In the genomic region with DNA sequence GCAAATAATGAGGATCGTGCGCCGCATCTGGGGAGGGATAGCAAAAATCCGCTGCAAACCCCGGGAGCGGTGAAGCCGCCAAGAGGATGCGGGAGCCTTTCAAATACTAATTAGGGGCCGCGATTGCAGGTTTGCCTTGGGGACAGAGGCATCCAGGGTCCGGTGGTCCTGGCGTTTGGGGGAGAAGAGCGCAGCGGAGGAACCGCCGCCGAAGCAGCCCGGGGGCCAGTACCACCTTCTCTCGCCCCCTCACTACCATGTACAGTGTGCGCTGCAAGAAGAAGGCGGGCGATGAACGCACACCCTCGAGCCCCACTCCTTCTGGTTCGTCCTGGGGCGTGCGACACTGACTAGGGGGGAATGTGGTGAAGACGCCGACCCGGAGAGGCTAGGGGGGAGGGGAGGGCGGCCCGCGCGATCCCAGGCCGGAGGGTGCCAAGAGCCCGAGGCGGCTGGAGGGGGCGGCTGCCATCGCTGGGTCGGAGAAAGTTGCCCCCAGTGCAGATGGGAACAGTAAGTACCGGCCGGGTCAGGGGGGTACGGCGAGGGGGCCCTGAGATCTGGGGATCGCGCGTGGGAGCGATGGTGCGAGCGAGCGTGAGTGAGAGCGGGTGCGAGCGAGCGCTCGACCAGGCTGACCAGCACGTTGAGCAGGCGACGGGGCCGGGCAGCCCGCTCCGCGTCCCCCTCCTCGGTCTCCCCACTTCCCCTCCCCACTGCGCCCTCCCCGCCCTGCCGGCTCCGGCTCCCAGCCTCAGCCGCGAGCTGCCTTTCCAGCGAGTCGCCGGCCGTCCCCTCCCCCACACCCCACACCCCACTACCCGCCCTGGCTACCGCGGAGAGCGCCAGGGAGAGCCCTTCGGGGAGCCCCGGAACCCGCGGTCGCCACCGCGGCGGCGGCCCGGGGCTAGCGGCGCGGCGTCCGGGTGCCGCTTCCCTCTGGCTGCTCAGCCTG, we compare ENCODE assay signal across 8 mouse cellular contexts. TPM values are rescaled to one million over a fixed set of nuclear protein-coding genes. Genes with fewer than 3 reads are reported as not detected.
DNase-seq lines count a peak whose midpoint lies in the region; ATAC-seq lines count a peak whose summit lies in the region.

No protein-coding gene starts in this region.

- H3K4me1 ChIP-seq in heart, embryonic 11.5 days (ENCODE audit: control insufficient read depth, insufficient read depth, low read length) = no peaks in the 10 kb centered on the region
- H3K4me1 ChIP-seq in brown adipose tissue, adult 24 weeks (ENCODE audit: control insufficient read depth, insufficient read depth, insufficient read length, low read length) = no peaks in the 10 kb centered on the region
- peaks cover 6% of the 10 kb centered on the region; the same call in 1 of the 2 replicates for H3K4me1 ChIP-seq in forebrain, embryonic 11.5 days (replicated peaks; ENCODE audit: control insufficient read depth, insufficient read depth, low read length)
- H3K4me1 ChIP-seq in hindbrain, embryonic 16.5 days (ENCODE audit: control insufficient read depth, insufficient read depth, low read depth, low read length) = no peaks in the 10 kb centered on the region; the same call in 1 of the 2 replicates
- H3K4me1 ChIP-seq in limb, embryonic 11.5 days (ENCODE audit: control insufficient read depth, insufficient read depth, low read length) = peaks cover 3% of the 10 kb centered on the region; the same call in 1 of the 2 replicates
- peaks cover 9% of the 10 kb centered on the region; the same call in 1 of the 2 replicates for H3K4me1 ChIP-seq in neural tube, embryonic 14.5 days (ENCODE audit: control insufficient read depth, insufficient read depth, low read length)

- peak overlapping the region; percentile 80 for H3K4me2 ChIP-seq in heart, embryonic 11.5 days
- H3K4me2 ChIP-seq in forebrain, embryonic 11.5 days (ENCODE audit: low read depth, low read length, severe bottlenecking) = peak overlapping the region; percentile 68
- H3K4me2 ChIP-seq in hindbrain, embryonic 16.5 days (ENCODE audit: low read length) = peak overlapping the region; percentile 67
- H3K4me2 ChIP-seq in limb, embryonic 11.5 days (ENCODE audit: low read depth, severe bottlenecking) = peak overlapping the region; percentile 67
- peak overlapping the region; percentile 70 for H3K4me2 ChIP-seq in neural tube, embryonic 14.5 days (ENCODE audit: low read depth, low read length)

- H3K9me3 ChIP-seq in heart, embryonic 11.5 days (replicated peaks; ENCODE audit: control insufficient read depth, low read length) = no peaks in the 10 kb centered on the region
- H3K9me3 ChIP-seq in forebrain, embryonic 11.5 days (ENCODE audit: control insufficient read depth, low read length) = no peaks in the 10 kb centered on the region
- H3K9me3 ChIP-seq in hindbrain, embryonic 16.5 days (ENCODE audit: control insufficient read depth, low read length) = no peaks in the 10 kb centered on the region
- no peaks in the 10 kb centered on the region for H3K9me3 ChIP-seq in limb, embryonic 11.5 days (ENCODE audit: control insufficient read depth, low read length)
- no peaks in the 10 kb centered on the region for H3K9me3 ChIP-seq in neural tube, embryonic 14.5 days (ENCODE audit: control insufficient read depth, low read length)

- peak overlapping the region; percentile 90 for H3K9ac ChIP-seq in heart, embryonic 11.5 days (ENCODE audit: low read depth, low read length)
- peak overlapping the region; percentile 88 for H3K9ac ChIP-seq in forebrain, embryonic 11.5 days (ENCODE audit: low read length)
- peak overlapping the region; percentile 96 for H3K9ac ChIP-seq in hindbrain, embryonic 16.5 days (ENCODE audit: low read depth, low read length)
- H3K9ac ChIP-seq in limb, embryonic 11.5 days (ENCODE audit: low read length) = peak overlapping the region; percentile 84
- H3K9ac ChIP-seq in neural tube, embryonic 14.5 days (replicated peaks; ENCODE audit: low read depth, low read length) = peak overlapping the region; percentile 93

- no peaks in the 10 kb centered on the region for H3K36me3 ChIP-seq in heart, embryonic 11.5 days (ENCODE audit: control insufficient read depth, insufficient read depth, low read length)
- no peaks in the 10 kb centered on the region for H3K36me3 ChIP-seq in forebrain, embryonic 11.5 days (ENCODE audit: control insufficient read depth, insufficient read depth, low read length)
- 0 out of 2 replicates have a peak, but pooled peaks cover 3% of the 10 kb centered on the region for H3K36me3 ChIP-seq in hindbrain, embryonic 16.5 days (ENCODE audit: control insufficient read depth, insufficient read depth, low read length)
- no peaks in the 10 kb centered on the region for H3K36me3 ChIP-seq in limb, embryonic 11.5 days (ENCODE audit: control insufficient read depth, insufficient read depth, low read length)
- no peaks in the 10 kb centered on the region for H3K36me3 ChIP-seq in neural tube, embryonic 14.5 days (ENCODE audit: control insufficient read depth, insufficient read depth, low read length)

- DNase-seq in heart, adult 8-10 months (ENCODE audit: low spot score) = no peak
- peak; percentile 93 for DNase-seq in forebrain, embryonic 11.5 days (ENCODE audit: low spot score)
- peak; percentile 80 for DNase-seq in limb, embryonic 11.5 days (ENCODE audit: low spot score)

- WGBS in heart, embryonic 11.5 days (ENCODE audit: insufficient replicate concordance) = under 1% methylated on average over 67 of the region's 94 CpGs
- under 1% methylated on average over 65 of the region's 94 CpGs for WGBS in forebrain, embryonic 11.5 days
- WGBS in hindbrain, embryonic 16.5 days = under 1% methylated on average over 89 of the region's 94 CpGs
- WGBS in limb, embryonic 11.5 days = under 1% methylated on average over 79 of the region's 94 CpGs
- under 1% methylated on average over 52 of the region's 94 CpGs for WGBS in neural tube, embryonic 14.5 days

- peak overlapping the region; percentile 85 for H3K27ac ChIP-seq in heart, embryonic 11.5 days (ENCODE audit: low read depth, low read length)
- H3K27ac ChIP-seq in brown adipose tissue, adult 24 weeks (replicated peaks; ENCODE audit: low read depth, low read length) = no peak overlapping the region
- peak overlapping the region; percentile 89 for H3K27ac ChIP-seq in forebrain, embryonic 11.5 days (ENCODE audit: low read depth, low read length)
- peak overlapping the region; percentile 99 for H3K27ac ChIP-seq in hindbrain, embryonic 16.5 days (ENCODE audit: low read depth, low read length)
- H3K27ac ChIP-seq in limb, embryonic 11.5 days (replicated peaks; ENCODE audit: low read depth, low read length) = peak overlapping the region; percentile 47; the same call in 1 of the 2 replicates
- H3K27ac ChIP-seq in neural tube, embryonic 14.5 days (ENCODE audit: low read depth, low read length) = peak overlapping the region; percentile 97

- peak overlapping the region; percentile 69 for H3K4me3 ChIP-seq in heart, embryonic 11.5 days (ENCODE audit: low read depth, low read length)
- peak overlapping the region; percentile 54 for H3K4me3 ChIP-seq in brown adipose tissue, adult 24 weeks (ENCODE audit: insufficient read depth, low read depth, low read length)
- H3K4me3 ChIP-seq in forebrain, embryonic 11.5 days (ENCODE audit: low read depth, low read length) = peak overlapping the region; percentile 74
- H3K4me3 ChIP-seq in hindbrain, embryonic 16.5 days (ENCODE audit: low read length) = peak overlapping the region; percentile 91
- peak overlapping the region; percentile 64 for H3K4me3 ChIP-seq in limb, embryonic 11.5 days (ENCODE audit: low read depth, low read length)
- peak overlapping the region; percentile 85 for H3K4me3 ChIP-seq in neural tube, embryonic 14.5 days (ENCODE audit: low read depth, low read length)

- peaks cover 18% of the 10 kb centered on the region for H3K27me3 ChIP-seq in heart, embryonic 11.5 days (ENCODE audit: control insufficient read depth, insufficient read depth, low read length)
- H3K27me3 ChIP-seq in forebrain, embryonic 11.5 days (ENCODE audit: control insufficient read depth, insufficient read depth, low read length) = peaks cover 2% of the 10 kb centered on the region; the same call in 1 of the 2 replicates
- no peaks in the 10 kb centered on the region for H3K27me3 ChIP-seq in hindbrain, embryonic 16.5 days (replicated peaks; ENCODE audit: control insufficient read depth, insufficient read depth, low read length)
- peaks cover 6% of the 10 kb centered on the region for H3K27me3 ChIP-seq in limb, embryonic 11.5 days (ENCODE audit: control insufficient read depth, insufficient read depth, low read length)
- no peaks in the 10 kb centered on the region for H3K27me3 ChIP-seq in neural tube, embryonic 14.5 days (ENCODE audit: control insufficient read depth, insufficient read depth, low read length)

- ATAC-seq in heart, embryonic 11.5 days (replicated peaks; ENCODE audit: insufficient number of reproducible peaks, low FRiP score, low TSS enrichment) = peak; percentile 67
- peak; percentile 79 for ATAC-seq in forebrain, embryonic 11.5 days (replicated peaks; ENCODE audit: low FRiP score)
- peak; percentile 75 for ATAC-seq in hindbrain, embryonic 16.5 days
- ATAC-seq in limb, embryonic 11.5 days (ENCODE audit: insufficient number of reproducible peaks, low FRiP score, low TSS enrichment, low read depth) = peak; percentile 80
- peak; percentile 79 for ATAC-seq in neural tube, embryonic 14.5 days (ENCODE audit: low read depth)
- ATAC-seq in inflammation-experienced regulatory T-cells, adult 6 months = no peak

RNA-seq across cellular contexts. Expression of a gene that starts 0.6 kb away (rescaled TPM):
- 17.1 and 17.5 TPM in 2 replicates for polyA plus RNA-seq in heart, embryonic 11.5 days (2014; fragmentation: Nextera tagmentation; extraction: Ambion mirVana)
- under 1 TPM in 1 of 4 experiments, not detected in 3; 0.11 TPM for total RNA-seq in heart, adult 8-10 months (2022)
- not detected in 2 replicates for polyA plus RNA-seq in brown adipose tissue, adult 24 weeks (2012; ENCODE audit: insufficient read depth, insufficient read length, missing spikeins)
- polyA plus RNA-seq in forebrain, embryonic 11.5 days (2014; fragmentation: Nextera tagmentation; extraction: Ambion mirVana) = 15.2 and 19.6 TPM in 2 replicates
- polyA plus RNA-seq in hindbrain, embryonic 16.5 days (2015; fragmentation: Nextera tagmentation; extraction: Ambion mirVana) = 34.3 and 36.2 TPM in 2 replicates
- 6.3 and 6.4 TPM in 2 replicates for polyA plus RNA-seq in limb, embryonic 11.5 days (2014; fragmentation: Nextera tagmentation; extraction: Ambion mirVana)
- polyA plus RNA-seq in neural tube, embryonic 14.5 days (2014; fragmentation: Nextera tagmentation; extraction: Ambion mirVana) = 36.2 and 36.5 TPM in 2 replicates
- not detected for polyA plus RNA-seq in inflammation-experienced regulatory T-cells, adult 6 months (2017; shearing (Covaris generic))
